Mouse (Mus musculus) testis, adult 2 months (tissue): Measurements from ENCODE around the gene Slc25a25. TPM values are rescaled to one million over a fixed set of nuclear protein-coding genes. Genes with fewer than 3 reads are reported as not detected.

Source experiments
- H3K27ac ChIP-seq: fragments of 200-500 bp; 2 replicates; pipeline ENCODE4 v1.5.1; 2012; ENCODE audit warnings: low read depth, low read length; ENCODE audit not compliant: control insufficient read depth, insufficient read depth
- H3K27me3 ChIP-seq: fragments of 200-500 bp; 2 replicates; pipeline ENCODE4 v1.6.1; 2012; ENCODE audit warnings: mild to moderate bottlenecking, low read length, moderate library complexity; ENCODE audit not compliant: control insufficient read depth, insufficient read depth
- H3K36me3 ChIP-seq: fragments of 200-500 bp; 2 replicates; pipeline ENCODE4 v1.6.1; 2012; ENCODE audit warnings: mild to moderate bottlenecking, low read length; ENCODE audit not compliant: control insufficient read depth, insufficient read depth
- H3K4me1 ChIP-seq: fragments of 200-500 bp; 2 replicates; pipeline ENCODE4 v1.6.1; 2012; ENCODE audit warnings: low read length; ENCODE audit not compliant: control insufficient read depth, insufficient read depth
- H3K4me3 ChIP-seq: fragments of 200-500 bp; 2 replicates; pipeline ENCODE4 v1.5.1; 2012; ENCODE audit warnings: low read depth, mild to moderate bottlenecking, low read length, moderate library complexity, mixed read lengths; ENCODE audit not compliant: control insufficient read depth
- CTCF ChIP-seq: fragments of 200-500 bp; IDR thresholded peaks from 2 replicates; pipeline ENCODE4 v1.5.1; 2012; ENCODE audit warnings: low read depth, mild to moderate bottlenecking, inconsistent platforms, low read length, moderate library complexity; ENCODE audit not compliant: control insufficient read depth, insufficient read depth, insufficient replicate concordance
- POLR2A ChIP-seq: fragments of 200-500 bp; IDR thresholded peaks from 2 replicates; pipeline ENCODE4 v1.6.1; 2012; ENCODE audit warnings: low read depth, mild to moderate bottlenecking, inconsistent platforms, low read length, moderate library complexity; ENCODE audit not compliant: control insufficient read depth
- polyA plus RNA-seq: library from polyadenylated mRNA; depleted of rRNA; stranded (reverse); fragments of >200 nt; gene quantifications from 2 replicates; pipeline ENCODE4 v1.2.3, GENCODE M21; 2012

The Slc25a25 gene
- polyA plus RNA-seq, 1 experiment, result 38.4 TPM

GRCm38 (mm10) chr2:32458300-32458699, 7.1 kb upstream of the Slc25a25 start:
- Histone ChIP-seq H3K4me3 (no peak overlapping the region), H3K27me3 (no peaks in the 10 kb centered on the region), H3K4me1 (no peaks in the 10 kb centered on the region), H3K36me3 (no peaks in the 10 kb centered on the region), H3K27ac (no peak overlapping the region)
- TF ChIP-seq CTCF (no peak), POLR2A (no peak)

GRCm38 (mm10) chr2:32455101-32455500, 3.9 kb upstream of the Slc25a25 start:
- TF ChIP-seq POLR2A (no peak), CTCF (no peak)
- Histone ChIP-seq H3K4me1 (peaks cover 12% of the 10 kb centered on the region), H3K27ac (no peak overlapping the region), H3K4me3 (no peak overlapping the region), H3K27me3 (no peaks in the 10 kb centered on the region), H3K36me3 (no peaks in the 10 kb centered on the region)

GRCm38 (mm10) chr2:32454633-32455032, 3.4 kb upstream of the Slc25a25 start:
- no peak for TF ChIP-seq CTCF
- no peak for TF ChIP-seq POLR2A
- H3K4me3 ChIP-seq, result no peak overlapping the region
- no peak overlapping the region for H3K27ac ChIP-seq

GRCm38 (mm10) chr2:32453641-32454303, 2.5 kb upstream of the Slc25a25 start:
- H3K4me1 ChIP-seq, result peaks cover 13% of the 10 kb centered on the region
- no peaks in the 10 kb centered on the region for H3K36me3 ChIP-seq
- no peaks in the 10 kb centered on the region for H3K27me3 ChIP-seq
- TF ChIP-seq POLR2A (no peak), CTCF (no peak)
- H3K4me3 ChIP-seq, result peak overlapping the region; percentile 43; the same call in 1 of the 2 replicates
- no peak overlapping the region for H3K27ac ChIP-seq

More at GRCm38 (mm10) chr2:32454633-32455032, 3.4 kb upstream of the Slc25a25 start:
- Histone ChIP-seq H3K36me3 (no peaks in the 10 kb centered on the region), H3K4me1 (peaks cover 13% of the 10 kb centered on the region), H3K27me3 (no peaks in the 10 kb centered on the region)

- Histone ChIP-seq H3K36me3 (no peaks in the 10 kb centered on the region), H3K27me3 (no peaks in the 10 kb centered on the region), H3K4me3 (peak overlapping the region; percentile 84), H3K4me1 (peaks cover 14% of the 10 kb centered on the region), H3K27ac (peak overlapping the region; percentile 68)
- TF ChIP-seq POLR2A (no peak), CTCF (no peak)
Observed at GRCm38 (mm10) chr2:32452441-32452971, 1.3 kb upstream of the Slc25a25 start.

GRCm38 (mm10) chr2:32451870-32452372, 676 bp upstream of the Slc25a25 start:
- Histone ChIP-seq H3K36me3 (no peaks in the 10 kb centered on the region), H3K4me3 (peak overlapping the region; percentile 84), H3K27me3 (no peaks in the 10 kb centered on the region), H3K27ac (peak overlapping the region; percentile 91), H3K4me1 (peaks cover 14% of the 10 kb centered on the region)
- no peak for TF ChIP-seq CTCF
- TF ChIP-seq POLR2A, result peak; percentile 59
